Mouse (Mus musculus): ENCODE results near the gene Catsperg1.

- TF ChIP-seq CTCF (IDR thresholded peaks at IDR 0.05; ENCODE audit: control insufficient read depth, insufficient read depth, low read length), result no peak
- TF ChIP-seq POLR2A (IDR thresholded peaks at IDR 0.05; ENCODE audit: borderline replicate concordance, control insufficient read depth, low read depth, low read length), result peak; percentile 70; the same call in 1 of the 2 replicates
These were observed 58.5 kb downstream of the Catsperg1 start for GRCm38 (mm10) chr7:29155196-29155837.
